Mouse (Mus musculus): Measurements from ENCODE around the gene Ssh2.

DNA sequence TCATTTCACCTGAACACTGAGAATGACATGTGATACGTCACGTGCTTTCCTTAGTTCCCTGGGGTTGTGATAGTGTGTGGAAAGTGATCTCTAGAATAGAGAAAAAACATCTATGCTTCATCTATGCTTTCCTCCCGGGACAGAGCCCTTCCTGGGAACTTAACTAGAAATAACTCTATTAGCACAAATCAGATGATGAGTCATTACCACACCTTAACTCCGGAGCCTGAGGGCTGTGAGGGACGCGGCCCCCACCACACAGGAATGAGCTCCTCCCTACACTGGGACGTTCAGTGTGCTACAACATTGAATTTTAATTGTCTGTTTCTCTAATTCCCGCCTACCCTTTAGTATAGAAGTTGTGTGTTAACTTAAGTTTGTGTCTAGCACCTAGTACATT is 224.9 kb downstream of the Ssh2 start:
- TF ChIP-seq POLR2A (IDR thresholded peaks at IDR 0.05; ENCODE audit: insufficient read depth, low read length) (no peak), CTCF (IDR thresholded peaks at IDR 0.05; ENCODE audit: low read depth, low read length) (no peak)
